Mouse (Mus musculus) limb, embryonic 12.5 days (tissue): Measurements from ENCODE around the gene Gm10382. TPM values are rescaled to one million over a fixed set of nuclear protein-coding genes. Genes with fewer than 3 reads are reported as not detected.

Experiments used
- ATAC-seq: fragments of 200-750 bp; cut with Nextera tagmentation; 2 replicates; pipeline ENCODE4 v1.8.0; 2017; ENCODE audit warnings: low read depth, moderate TSS enrichment; ENCODE audit not compliant: insufficient number of reproducible peaks, insufficient read depth, low FRiP score, low TSS enrichment
- H3K27ac ChIP-seq: fragments of 300-500 bp; sonication (generic); 2 replicates; pipeline ENCODE4 v1.5.1; 2016; ENCODE audit warnings: mild to moderate bottlenecking, moderate library complexity
- H3K27me3 ChIP-seq: fragments of 300-500 bp; sonication (generic); 2 replicates; pipeline ENCODE4 v1.6.1; 2016; ENCODE audit warnings: mild to moderate bottlenecking, moderate library complexity
- H3K36me3 ChIP-seq: fragments of 300-500 bp; sonication (generic); 2 replicates; pipeline ENCODE4 v1.6.1; 2016; ENCODE audit warnings: mild to moderate bottlenecking, moderate library complexity
- H3K4me1 ChIP-seq: fragments of 300-500 bp; sonication (generic); replicated peaks from 2 replicates; pipeline ENCODE4 v1.6.1; 2016
- H3K4me2 ChIP-seq: fragments of 300-500 bp; sonication (generic); 2 replicates; pipeline ENCODE4 v1.6.1; 2016; ENCODE audit warnings: mild to moderate bottlenecking, moderate library complexity
- H3K4me3 ChIP-seq: fragments of 300-500 bp; sonication (generic); replicated peaks from 2 replicates; pipeline ENCODE4 v1.5.1; 2016; ENCODE audit warnings: mild to moderate bottlenecking
- H3K9ac ChIP-seq: fragments of 300-500 bp; sonication (generic); replicated peaks from 2 replicates; pipeline ENCODE4 v1.6.1; 2016; ENCODE audit warnings: mild to moderate bottlenecking, moderate library complexity
- H3K9me3 ChIP-seq: fragments of 300-500 bp; sonication (generic); 2 replicates; pipeline ENCODE4 v1.6.1; 2016; ENCODE audit warnings: mild to moderate bottlenecking, moderate library complexity
- WGBS: fragments of 180-500 bp; shearing (Covaris S2); methylation state at CpG from one replicate; pipeline ENCODE4 v1.1.7; 2016; 5-methylcytosine and 5-hydroxymethylcytosine counted together
- polyA plus RNA-seq: library from polyadenylated mRNA; unstranded; fragments of >200 nt; fragmentation: Nextera tagmentation; extraction: Ambion mirVana; gene quantifications from 2 replicates; pipeline ENCODE4 v1.2.1, GENCODE M21; 2016

The Gm10382 gene
- polyA plus RNA-seq, 1 experiment from 2014 or later = 0.39 TPM

DNA sequence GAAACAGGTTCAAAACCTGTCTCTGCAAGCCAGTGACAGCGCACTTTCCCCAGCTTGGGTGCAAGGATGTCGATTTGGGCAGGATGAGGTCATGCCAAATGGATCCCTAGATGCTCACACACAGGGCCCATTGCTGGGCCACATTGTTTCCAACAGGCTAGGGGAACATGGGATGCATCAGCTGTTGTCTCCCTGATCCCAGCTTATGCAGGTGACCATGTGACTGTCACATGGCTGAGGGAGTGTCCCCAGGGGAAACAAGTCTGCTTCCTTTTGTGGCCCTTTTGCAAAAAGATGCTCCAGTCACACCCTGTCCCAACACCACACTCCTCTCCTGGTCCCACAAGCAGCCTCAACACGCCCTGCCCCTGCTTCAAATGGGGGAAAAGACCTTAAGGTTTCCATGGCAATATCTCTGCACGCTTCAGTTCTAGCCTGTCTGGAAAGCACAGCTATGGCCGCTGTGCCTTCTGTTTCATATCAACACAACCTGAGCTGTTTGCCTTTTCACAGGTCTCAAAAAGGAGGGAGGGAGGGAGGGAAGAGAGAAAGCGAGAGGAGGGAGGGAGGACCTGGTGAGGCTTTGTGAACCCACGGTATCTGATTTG, 34.1 kb upstream of the Gm10382 start:
- Histone ChIP-seq H3K4me3 (no peak overlapping the region), H3K27me3 (no peaks in the 10 kb centered on the region), H3K36me3 (no peaks in the 10 kb centered on the region), H3K9me3 (peaks cover 9% of the 10 kb centered on the region; the same call in 1 of the 2 replicates), H3K27ac (no peak overlapping the region), H3K4me2 (no peak overlapping the region), H3K9ac (no peak overlapping the region), H3K4me1 (peaks cover 13% of the 10 kb centered on the region)
- ATAC-seq = no peak
- 45% methylated on average over 7 of the region's 7 CpGs for WGBS

DNA sequence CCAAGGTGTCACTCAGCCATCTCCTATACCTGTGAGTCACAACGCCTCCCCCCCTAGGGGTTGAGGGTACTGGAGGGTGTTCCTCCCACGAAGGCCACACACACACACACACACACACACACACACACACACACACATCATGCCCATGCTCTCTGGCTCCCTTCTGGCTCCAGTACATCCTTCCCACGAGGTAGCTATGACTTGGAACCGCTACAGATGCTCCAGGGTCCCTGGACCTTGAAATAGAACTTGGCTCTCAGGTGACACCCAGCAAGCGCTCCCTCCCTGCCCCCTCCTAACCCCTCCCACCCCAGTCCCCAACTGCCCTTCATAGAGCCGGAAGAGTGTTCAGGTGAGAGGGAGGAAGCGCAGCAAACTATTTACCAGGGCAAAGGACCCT, 33.5 kb upstream of the Gm10382 start:
- peaks cover 13% of the 10 kb centered on the region for H3K4me1 ChIP-seq
- H3K27me3 ChIP-seq = no peaks in the 10 kb centered on the region
- WGBS = 44% methylated on average over 7 of the region's 7 CpGs
- H3K36me3 ChIP-seq = no peaks in the 10 kb centered on the region
- no peak overlapping the region for H3K4me2 ChIP-seq
- no peak for ATAC-seq
- no peak overlapping the region for H3K4me3 ChIP-seq
- peaks cover 9% of the 10 kb centered on the region; the same call in 1 of the 2 replicates for H3K9me3 ChIP-seq
- H3K9ac ChIP-seq = no peak overlapping the region
- no peak overlapping the region for H3K27ac ChIP-seq

DNA sequence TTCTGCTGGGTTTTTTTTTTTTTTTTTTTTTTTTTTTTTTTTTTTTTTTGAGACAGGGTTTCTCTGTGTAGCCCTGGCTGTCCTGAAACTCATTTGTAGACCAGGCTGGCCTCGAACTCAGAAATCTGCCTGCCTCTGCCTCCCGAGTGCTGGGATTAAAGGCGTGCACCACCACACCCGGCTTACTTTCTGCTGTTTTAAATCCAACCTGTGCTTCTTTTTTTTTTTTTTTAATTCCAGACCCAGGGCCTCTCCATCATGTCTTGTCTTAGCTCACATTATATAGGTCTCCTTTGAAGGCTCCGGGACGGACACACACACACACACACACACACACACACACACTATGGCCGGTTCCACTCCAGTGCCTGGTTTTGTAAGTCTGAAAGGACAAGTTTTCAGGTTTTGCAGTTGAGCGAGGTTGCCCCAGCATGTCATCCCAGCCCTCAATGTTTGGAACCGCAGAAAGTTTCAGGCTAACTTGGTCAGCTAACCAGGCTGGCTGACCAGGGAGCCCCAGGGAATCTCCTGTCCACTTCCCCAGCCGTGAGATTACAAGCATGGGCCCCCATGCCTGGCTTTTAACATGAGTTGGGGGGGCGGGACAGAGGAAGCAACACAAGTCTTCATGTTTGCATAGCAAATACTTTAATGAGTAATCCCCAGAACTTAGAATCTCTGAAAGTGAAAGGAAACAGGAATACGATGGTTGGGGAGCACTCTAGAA, 31.4 kb upstream of the Gm10382 start:
- H3K27ac ChIP-seq = no peak overlapping the region
- ATAC-seq = no peak

DNA sequence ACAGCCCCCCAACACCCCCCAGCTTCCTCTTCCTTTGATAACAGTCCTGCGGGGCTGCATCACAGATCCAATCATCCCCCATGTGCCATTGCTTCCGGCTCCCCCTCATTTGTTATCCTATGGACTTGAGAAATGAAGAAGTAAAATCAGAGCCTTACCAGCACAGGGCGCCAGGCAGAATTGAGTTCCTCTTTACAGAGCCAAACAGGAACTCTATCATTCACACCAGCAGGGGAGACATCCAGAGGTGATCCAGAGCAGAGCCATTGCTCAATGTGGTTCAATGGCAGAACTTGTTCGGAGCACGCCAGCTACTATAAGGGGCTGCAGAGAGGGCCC, 30.9 kb upstream of the Gm10382 start:
- no peak overlapping the region for H3K27ac ChIP-seq

More for the DNA sequence above, 31.4 kb upstream of the Gm10382 start:
- Histone ChIP-seq H3K27me3 (no peaks in the 10 kb centered on the region), H3K4me2 (no peak overlapping the region), H3K9me3 (peaks cover 8% of the 10 kb centered on the region; the same call in 1 of the 2 replicates), H3K4me1 (peaks cover 13% of the 10 kb centered on the region), H3K4me3 (no peak overlapping the region), H3K36me3 (no peaks in the 10 kb centered on the region), H3K9ac (no peak overlapping the region)
- WGBS = 82% methylated on average over 12 of the region's 12 CpGs

DNA sequence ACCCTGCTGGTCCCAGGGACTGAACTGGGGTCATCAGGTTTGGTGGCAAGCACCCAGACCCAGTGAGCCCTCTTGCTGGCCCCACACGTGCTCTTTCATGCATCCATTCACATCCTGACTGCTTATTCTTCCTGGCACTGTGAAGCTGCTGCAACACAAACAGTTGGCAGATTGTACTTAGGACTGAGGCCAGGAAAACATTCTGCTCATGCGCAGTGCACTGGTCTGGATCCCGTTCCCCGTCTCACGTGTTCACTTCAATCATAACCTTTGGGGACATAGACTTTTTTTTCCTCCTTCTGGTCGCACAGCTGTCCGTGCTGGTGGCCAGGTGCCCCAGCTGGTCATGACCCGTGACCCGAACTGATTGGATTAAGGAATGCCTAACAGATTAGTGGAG, 28.6 kb upstream of the Gm10382 start:
- Histone ChIP-seq H3K4me3 (no peak overlapping the region), H3K36me3 (no peaks in the 10 kb centered on the region), H3K4me2 (no peak overlapping the region), H3K9me3 (0 out of 2 replicates have a peak, but pooled peaks cover 6% of the 10 kb centered on the region), H3K27ac (no peak overlapping the region), H3K27me3 (no peaks in the 10 kb centered on the region), H3K9ac (no peak overlapping the region), H3K4me1 (peaks cover 5% of the 10 kb centered on the region; the same call in 1 of the 2 replicates)
- ATAC-seq = no peak
- 76% methylated on average over 9 of the region's 9 CpGs for WGBS

More for the DNA sequence above, 30.9 kb upstream of the Gm10382 start:
- Histone ChIP-seq H3K4me2 (no peak overlapping the region), H3K4me3 (no peak overlapping the region), H3K4me1 (peaks cover 13% of the 10 kb centered on the region), H3K9me3 (peaks cover 3% of the 10 kb centered on the region; the same call in 1 of the 2 replicates), H3K27me3 (no peaks in the 10 kb centered on the region), H3K36me3 (no peaks in the 10 kb centered on the region), H3K9ac (no peak overlapping the region)
- no peak for ATAC-seq
- WGBS = 81% methylated on average over 5 of the region's 5 CpGs

DNA sequence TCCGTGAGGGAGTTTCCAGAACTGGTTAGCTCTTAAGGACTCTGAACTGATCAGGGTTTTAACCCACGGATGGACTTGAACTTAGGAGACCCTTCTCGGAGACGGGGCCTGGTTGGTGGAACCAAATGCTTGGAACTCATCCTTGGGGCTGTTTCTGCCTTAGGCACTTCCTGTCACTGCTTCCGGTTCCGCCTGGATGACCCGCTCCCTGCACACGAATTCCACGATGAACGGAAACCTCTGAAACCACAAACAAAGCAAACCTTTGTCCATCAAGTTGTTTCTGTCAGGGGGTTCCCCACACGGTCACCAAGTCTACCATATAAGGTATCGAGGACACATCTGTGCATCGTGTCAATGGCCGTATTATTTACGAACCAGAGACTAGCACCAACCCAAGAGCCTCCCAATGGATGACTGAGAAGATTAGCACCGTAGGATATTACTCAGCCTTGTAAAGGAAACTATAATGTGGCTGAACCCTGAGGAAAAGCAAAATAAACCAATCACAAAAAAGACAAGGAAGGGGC, 28.1 kb upstream of the Gm10382 start:
- 0 out of 2 replicates have a peak, but pooled peaks cover 6% of the 10 kb centered on the region for H3K9me3 ChIP-seq
- no peak overlapping the region for H3K4me2 ChIP-seq
- no peak overlapping the region for H3K27ac ChIP-seq
- ATAC-seq = no peak
- H3K4me1 ChIP-seq = peaks cover 2% of the 10 kb centered on the region; the same call in 1 of the 2 replicates
- H3K9ac ChIP-seq = no peak overlapping the region
- H3K36me3 ChIP-seq = no peaks in the 10 kb centered on the region
- no peaks in the 10 kb centered on the region for H3K27me3 ChIP-seq
- no peak overlapping the region for H3K4me3 ChIP-seq
- WGBS = 83% methylated on average over 16 of the region's 16 CpGs

DNA sequence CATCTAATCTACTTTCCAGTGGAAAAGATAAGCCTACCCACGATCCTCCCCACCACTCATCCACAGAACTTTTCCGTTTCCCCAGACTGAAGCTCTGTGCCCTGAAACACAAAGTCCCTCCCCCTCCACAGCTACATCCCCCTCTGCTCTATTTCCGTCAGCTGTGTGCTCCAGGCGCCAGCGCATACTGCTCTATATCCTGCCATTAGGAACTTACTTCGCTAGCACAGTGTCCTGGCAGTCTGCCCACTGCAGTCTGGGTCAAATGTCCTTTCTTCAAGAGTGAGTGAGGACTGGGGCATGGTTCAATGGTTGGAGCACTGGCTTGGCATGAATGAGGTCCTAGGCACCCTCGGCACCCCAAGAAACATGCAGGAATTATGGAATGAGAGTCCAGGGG, 25.2 kb upstream of the Gm10382 start:
- Histone ChIP-seq H3K36me3 (no peaks in the 10 kb centered on the region), H3K4me2 (no peak overlapping the region), H3K4me3 (no peak overlapping the region), H3K4me1 (no peaks in the 10 kb centered on the region), H3K9ac (no peak overlapping the region), H3K27me3 (no peaks in the 10 kb centered on the region), H3K9me3 (0 out of 2 replicates have a peak, but pooled peaks cover 6% of the 10 kb centered on the region), H3K27ac (no peak overlapping the region)
- 80% methylated on average over 7 of the region's 7 CpGs for WGBS
- ATAC-seq = no peak

DNA sequence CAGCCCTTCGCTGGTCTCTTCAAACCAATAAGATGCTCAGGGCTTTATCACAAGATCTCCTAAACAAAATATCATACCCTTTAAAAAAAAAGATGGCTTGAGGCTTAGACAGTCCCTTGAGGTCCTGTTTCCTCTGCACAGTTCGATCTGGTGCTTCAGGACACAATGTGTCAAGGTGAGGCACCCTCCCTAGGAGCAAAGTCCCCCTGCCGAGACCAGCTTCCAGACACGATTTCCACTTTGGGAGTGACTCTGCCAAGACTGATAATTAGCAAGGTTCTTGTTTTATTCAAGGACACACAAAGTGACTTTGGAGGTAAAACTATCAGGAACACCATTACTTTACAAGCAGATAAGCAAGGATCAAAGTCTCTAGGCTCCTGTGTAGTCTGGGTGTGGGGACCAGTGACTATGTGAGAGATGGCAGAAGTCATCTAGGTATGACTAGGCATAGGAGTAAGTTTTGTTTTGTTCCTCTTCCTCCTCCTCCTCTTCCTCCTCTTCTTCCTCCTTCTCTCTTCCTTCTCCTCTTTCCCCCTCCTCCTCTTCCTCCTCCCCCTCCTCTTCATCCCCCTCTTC, 24.2 kb upstream of the Gm10382 start:
- Histone ChIP-seq H3K9me3 (0 out of 2 replicates have a peak, but pooled peaks cover 6% of the 10 kb centered on the region), H3K36me3 (no peaks in the 10 kb centered on the region), H3K4me2 (no peak overlapping the region), H3K27ac (no peak overlapping the region), H3K27me3 (no peaks in the 10 kb centered on the region), H3K9ac (no peak overlapping the region), H3K4me3 (no peak overlapping the region), H3K4me1 (no peaks in the 10 kb centered on the region)
- 78% methylated on average over 4 of the region's 4 CpGs for WGBS
- no peak for ATAC-seq

DNA sequence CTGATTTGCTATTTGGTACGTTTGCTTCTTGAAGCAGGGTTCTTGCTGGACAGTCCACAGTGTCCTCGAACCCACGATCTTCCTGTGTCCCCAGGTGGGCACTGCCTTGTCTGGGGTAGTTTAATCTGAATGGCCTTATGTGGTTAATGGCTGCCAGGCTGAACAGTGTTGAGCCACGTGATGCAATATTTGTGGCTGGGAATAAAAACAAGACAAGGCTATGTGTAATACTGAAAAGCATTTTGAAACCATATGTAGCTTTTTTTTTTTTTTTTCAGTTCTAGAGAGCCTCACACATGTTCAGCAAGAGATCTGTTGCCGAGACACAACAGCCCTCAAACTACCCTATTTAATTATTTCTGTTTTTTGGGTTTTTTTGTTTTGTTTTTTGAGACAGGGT, 21.0 kb upstream of the Gm10382 start:
- H3K4me3 ChIP-seq = no peak overlapping the region
- WGBS = 72% methylated on average over 5 of the region's 5 CpGs
- H3K4me2 ChIP-seq = no peak overlapping the region
- no peaks in the 10 kb centered on the region for H3K36me3 ChIP-seq
- H3K27me3 ChIP-seq = no peaks in the 10 kb centered on the region
- no peaks in the 10 kb centered on the region for H3K4me1 ChIP-seq
- ATAC-seq = no peak
- no peak overlapping the region for H3K27ac ChIP-seq
- H3K9me3 ChIP-seq = 0 out of 2 replicates have a peak, but pooled peaks cover 6% of the 10 kb centered on the region
- H3K9ac ChIP-seq = no peak overlapping the region

DNA sequence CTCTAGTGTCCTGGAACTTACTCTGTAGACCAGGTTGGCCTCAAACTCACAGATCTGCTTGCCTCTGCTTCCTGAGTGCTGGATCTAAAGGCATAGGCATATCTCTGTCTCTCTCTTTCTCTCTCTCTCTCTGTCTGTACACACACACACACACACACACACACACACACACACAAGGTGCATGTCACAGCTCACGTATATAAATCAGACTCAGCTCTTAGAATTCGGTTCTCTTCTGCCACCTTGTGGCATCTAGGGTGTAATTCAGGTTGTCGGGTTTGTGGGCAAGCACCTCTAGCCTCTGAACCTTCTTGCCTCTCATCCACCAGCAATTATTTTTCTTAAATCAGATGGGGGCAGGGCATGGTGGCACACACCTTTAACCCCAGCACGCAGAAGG, 20.6 kb upstream of the Gm10382 start:
- Histone ChIP-seq H3K4me2 (no peak overlapping the region), H3K36me3 (no peaks in the 10 kb centered on the region), H3K27ac (no peak overlapping the region), H3K9me3 (0 out of 2 replicates have a peak, but pooled peaks cover 6% of the 10 kb centered on the region), H3K4me1 (no peaks in the 10 kb centered on the region), H3K9ac (no peak overlapping the region), H3K27me3 (no peaks in the 10 kb centered on the region), H3K4me3 (no peak overlapping the region)
- ATAC-seq = no peak
- 3% methylated on average over 4 of the region's 4 CpGs for WGBS

DNA sequence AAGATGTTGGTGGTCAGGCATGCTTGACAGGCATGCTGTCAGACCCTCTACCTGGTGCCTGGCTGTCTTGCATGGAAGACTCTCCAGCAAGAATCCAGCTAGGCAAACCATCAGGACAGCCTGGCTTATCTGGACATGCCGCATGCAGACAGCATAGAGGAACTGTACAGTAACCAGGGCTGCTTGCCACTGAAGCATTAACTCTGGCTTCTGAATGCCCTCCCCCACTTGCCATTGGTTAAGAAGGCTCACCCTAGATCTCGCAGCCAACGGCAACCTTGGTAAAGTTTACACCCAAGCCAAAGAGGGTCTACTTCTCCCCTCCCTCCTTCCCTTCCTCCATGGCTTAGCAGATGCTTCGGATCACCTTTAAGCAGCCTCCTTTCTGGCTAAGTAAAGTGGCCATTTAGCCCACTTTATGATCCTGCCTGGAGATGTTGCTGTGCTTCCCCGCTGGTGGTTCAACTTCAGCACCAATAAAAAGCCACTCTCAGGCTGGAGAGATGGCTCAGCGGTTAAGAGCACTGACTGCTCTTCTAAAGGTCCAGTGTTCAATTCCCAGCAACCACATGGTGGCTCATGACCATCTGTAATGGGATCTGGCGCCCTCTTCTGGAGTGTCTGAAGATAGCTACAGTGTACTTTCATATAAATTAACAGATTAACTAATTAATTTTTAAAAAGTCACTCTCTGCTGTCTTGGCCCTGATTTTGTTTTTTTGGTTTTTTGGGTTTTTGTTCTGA, 18.0 kb upstream of the Gm10382 start:
- Histone ChIP-seq H3K27me3 (no peaks in the 10 kb centered on the region), H3K4me1 (no peaks in the 10 kb centered on the region), H3K9me3 (no peaks in the 10 kb centered on the region), H3K9ac (no peak overlapping the region), H3K4me2 (no peak overlapping the region), H3K27ac (no peak overlapping the region), H3K4me3 (no peak overlapping the region), H3K36me3 (no peaks in the 10 kb centered on the region)
- ATAC-seq = no peak
- 66% methylated on average over 7 of the region's 7 CpGs for WGBS
